Mouse (Mus musculus): ENCODE data around the gene Olfr845. TPM values are rescaled to one million over a fixed set of nuclear protein-coding genes. Genes with fewer than 3 reads are reported as not detected.

The Olfr845 gene
- not detected in 2 replicates for polyA plus RNA-seq (2014; fragmentation: Nextera tagmentation; extraction: Ambion mirVana)

DNA sequence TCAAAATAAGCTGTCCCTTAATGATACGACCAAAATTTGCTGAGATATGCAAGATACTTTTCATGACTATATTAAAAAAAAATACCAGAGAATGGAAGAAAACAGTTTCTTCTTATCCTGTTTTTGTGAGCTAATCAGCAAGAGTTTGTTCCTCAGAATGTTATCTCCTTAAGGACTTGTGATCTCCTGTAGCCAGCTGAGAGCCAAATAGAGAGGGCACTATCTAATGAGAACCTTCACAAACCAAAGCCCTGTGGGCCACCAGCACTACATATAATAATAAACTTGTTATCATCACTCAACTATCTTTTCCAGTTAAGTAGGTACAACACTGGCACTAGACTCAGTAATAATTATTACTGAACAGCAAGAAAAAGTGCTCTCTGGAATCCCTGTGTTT is at the start of gene Olfr845:
TSS of gene Olfr845 (plus strand) at position 301 of the 400 bp plus-strand sequence.
- Histone ChIP-seq H3K27ac (replicated peaks; ENCODE audit: low read depth, low read length) (no peak within 1 kb of the TSS), H3K9me3 (ENCODE audit: control insufficient read depth, low read length) (no peaks in the 10 kb centered on the region), H3K4me2 (ENCODE audit: low read depth, low read length) (no peak within 1 kb of the TSS), H3K27me3 (replicated peaks; ENCODE audit: control insufficient read depth, insufficient read depth, low read length) (no peaks in the 10 kb centered on the region), H3K4me1 (ENCODE audit: control insufficient read depth, insufficient read depth, low read length) (no peaks in the 10 kb centered on the region), H3K36me3 (ENCODE audit: control insufficient read depth, insufficient read depth, low read length) (no peaks in the 10 kb centered on the region), H3K9ac (ENCODE audit: low read depth, low read length) (no peak within 1 kb of the TSS), H3K4me3 (ENCODE audit: low read depth, low read length) (no peak within 1 kb of the TSS)
- DNase-seq (ENCODE audit: low spot score) (no peak), ATAC-seq (ENCODE audit: low read depth) (no peak)
- 79% methylated on average over 1 of the region's 1 CpGs for WGBS

DNA sequence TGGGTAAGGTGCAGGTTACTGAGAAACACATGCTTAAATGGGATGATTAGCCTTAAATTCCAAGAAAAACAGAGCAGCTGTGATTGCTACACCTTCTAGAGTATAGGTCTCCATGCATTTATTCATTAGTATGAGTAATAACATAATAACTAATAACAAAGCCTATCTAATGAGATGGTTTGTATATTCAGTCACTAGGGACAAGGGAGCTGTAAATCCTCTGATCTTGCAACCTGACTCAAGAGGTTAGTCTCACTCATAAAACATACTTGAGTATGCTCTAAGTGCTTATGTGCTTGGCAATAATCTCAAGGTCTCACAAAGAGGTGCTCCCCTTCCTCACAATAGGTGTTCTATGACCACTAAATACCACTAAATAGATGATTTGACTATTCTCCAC is 20.2 kb upstream of the Olfr845 start, which contains the start of gene Olfr844:
TSS of gene Olfr844 (plus strand) at position 301 of the 400 bp plus-strand sequence.
- no peak within 1 kb of the TSS for H3K4me3 ChIP-seq (ENCODE audit: low read depth, low read length)

DNA sequence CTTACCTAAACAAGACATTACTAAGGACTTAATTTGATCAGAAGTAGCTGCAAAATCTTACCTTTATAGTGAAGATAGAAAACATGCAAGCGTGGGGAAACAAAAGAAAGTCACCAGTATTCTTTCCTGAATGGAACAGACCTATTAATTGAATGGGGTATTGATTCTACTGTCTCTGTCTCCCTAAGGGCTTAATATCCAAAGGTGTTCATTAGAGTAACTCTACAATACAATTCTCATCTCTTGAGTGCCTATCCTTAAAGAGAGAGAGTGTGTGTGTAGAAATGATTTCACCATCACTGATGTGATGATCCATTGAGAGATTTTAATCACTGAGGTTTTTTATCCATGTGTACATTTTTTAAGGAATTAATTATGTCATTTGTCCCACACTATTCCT is 27.6 kb downstream of the Olfr845 start, which contains the start of gene Olfr846:
TSS of gene Olfr846 (minus strand) at position 101 of the 400 bp plus-strand sequence.
- Histone ChIP-seq H3K4me3 (ENCODE audit: low read depth, low read length) (no peak within 1 kb of the TSS), H3K4me1 (ENCODE audit: control insufficient read depth, insufficient read depth, low read length) (no peaks in the 10 kb centered on the region), H3K27me3 (replicated peaks; ENCODE audit: control insufficient read depth, insufficient read depth, low read length) (no peaks in the 10 kb centered on the region), H3K27ac (replicated peaks; ENCODE audit: low read depth, low read length) (no peak within 1 kb of the TSS), H3K36me3 (ENCODE audit: control insufficient read depth, insufficient read depth, low read length) (no peaks in the 10 kb centered on the region), H3K4me2 (ENCODE audit: low read depth, low read length) (no peak within 1 kb of the TSS), H3K9me3 (ENCODE audit: control insufficient read depth, low read length) (no peaks in the 10 kb centered on the region), H3K9ac (ENCODE audit: low read depth, low read length) (no peak within 1 kb of the TSS)
- WGBS, result 61% methylated on average over 1 of the region's 1 CpGs
- DNase-seq (ENCODE audit: low spot score), result no peak
- ATAC-seq (ENCODE audit: low read depth), result no peak

More for the DNA sequence above, 20.2 kb upstream of the Olfr845 start, which contains the start of gene Olfr844:
- H3K36me3 ChIP-seq (ENCODE audit: control insufficient read depth, insufficient read depth, low read length), result no peaks in the 10 kb centered on the region
- peaks cover 12% of the 10 kb centered on the region; the same call in 1 of the 2 replicates for H3K9me3 ChIP-seq (ENCODE audit: control insufficient read depth, low read length)
- H3K27me3 ChIP-seq (replicated peaks; ENCODE audit: control insufficient read depth, insufficient read depth, low read length), result no peaks in the 10 kb centered on the region
- no peak within 1 kb of the TSS for H3K9ac ChIP-seq (ENCODE audit: low read depth, low read length)
- H3K4me2 ChIP-seq (ENCODE audit: low read depth, low read length), result no peak within 1 kb of the TSS
- no peak for ATAC-seq (ENCODE audit: low read depth)
- DNase-seq (ENCODE audit: low spot score), result no peak
- H3K4me1 ChIP-seq (ENCODE audit: control insufficient read depth, insufficient read depth, low read length), result no peaks in the 10 kb centered on the region
- no peak within 1 kb of the TSS for H3K27ac ChIP-seq (replicated peaks; ENCODE audit: low read depth, low read length)

DNA sequence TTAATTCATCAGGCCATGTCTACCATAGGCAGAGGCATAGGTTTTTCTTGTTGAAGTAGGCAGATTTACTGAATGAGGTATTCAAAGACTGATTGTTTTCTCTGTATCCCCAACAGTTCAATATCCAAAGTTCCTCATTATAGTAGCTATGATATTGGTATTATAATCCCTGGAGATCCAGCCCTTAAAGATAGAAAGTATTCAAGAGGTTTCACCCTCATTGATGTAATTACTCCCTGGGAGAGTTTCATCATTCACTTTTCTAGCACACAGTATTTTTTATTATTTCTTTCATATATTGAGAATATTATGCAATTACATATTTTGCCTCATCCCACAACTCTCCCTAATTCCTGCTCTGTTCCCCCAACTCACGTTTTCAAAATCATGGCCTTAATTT is 42.3 kb downstream of the Olfr845 start, which contains the start of gene Olfr847:
TSS of gene Olfr847 (minus strand) at position 101 of the 400 bp plus-strand sequence.
- H3K27me3 ChIP-seq (replicated peaks; ENCODE audit: control insufficient read depth, insufficient read depth, low read length), result no peaks in the 10 kb centered on the region
- no peak for ATAC-seq (ENCODE audit: low read depth)
- no peak within 1 kb of the TSS for H3K4me3 ChIP-seq (ENCODE audit: low read depth, low read length)
- 0 out of 2 replicates have a peak, but pooled peaks cover 5% of the 10 kb centered on the region for H3K9me3 ChIP-seq (ENCODE audit: control insufficient read depth, low read length)
- WGBS, result 50% methylated on average over 1 of the region's 1 CpGs
- no peak within 1 kb of the TSS for H3K9ac ChIP-seq (ENCODE audit: low read depth, low read length)
- H3K27ac ChIP-seq (replicated peaks; ENCODE audit: low read depth, low read length), result no peak within 1 kb of the TSS
- no peak for DNase-seq (ENCODE audit: low spot score)
- H3K36me3 ChIP-seq (ENCODE audit: control insufficient read depth, insufficient read depth, low read length), result no peaks in the 10 kb centered on the region
- no peaks in the 10 kb centered on the region for H3K4me1 ChIP-seq (ENCODE audit: control insufficient read depth, insufficient read depth, low read length)
- no peak within 1 kb of the TSS for H3K4me2 ChIP-seq (ENCODE audit: low read depth, low read length)

Other genes with a start within 250 kb of the Olfr845 start
- gene Olfr836, start 216.1 kb upstream of the Olfr845 start, polyA plus RNA-seq (2014; fragmentation: Nextera tagmentation; extraction: Ambion mirVana), result not detected in 2 replicates
- not detected in 2 replicates for gene Olfr837, start 200.1 kb upstream of the Olfr845 start, polyA plus RNA-seq (2014; fragmentation: Nextera tagmentation; extraction: Ambion mirVana)
- gene Olfr839-ps1, start 159.1 kb upstream of the Olfr845 start, polyA plus RNA-seq (2014; fragmentation: Nextera tagmentation; extraction: Ambion mirVana), result not detected in 2 replicates
- gene Olfr843, start 84.5 kb upstream of the Olfr845 start, polyA plus RNA-seq (2014; fragmentation: Nextera tagmentation; extraction: Ambion mirVana), result 0.04 TPM in 1 of 2 replicates, not detected in the other
- gene Olfr844, start 20.1 kb upstream of the Olfr845 start, polyA plus RNA-seq (2014; fragmentation: Nextera tagmentation; extraction: Ambion mirVana), result not detected in 2 replicates
- not detected in 2 replicates for gene Olfr846, start 27.5 kb downstream of the Olfr845 start, polyA plus RNA-seq (2014; fragmentation: Nextera tagmentation; extraction: Ambion mirVana)
- gene Olfr847, start 42.2 kb downstream of the Olfr845 start, polyA plus RNA-seq (2014; fragmentation: Nextera tagmentation; extraction: Ambion mirVana), result not detected in 2 replicates
- 0.05 TPM in 1 of 2 replicates, not detected in the other for gene Olfr849, start 103.8 kb downstream of the Olfr845 start, polyA plus RNA-seq (2014; fragmentation: Nextera tagmentation; extraction: Ambion mirVana)
- gene Olfr850, start 141.8 kb downstream of the Olfr845 start, polyA plus RNA-seq (2014; fragmentation: Nextera tagmentation; extraction: Ambion mirVana), result not detected in 2 replicates
- not detected in 2 replicates for gene Olfr851, start 156.8 kb downstream of the Olfr845 start, polyA plus RNA-seq (2014; fragmentation: Nextera tagmentation; extraction: Ambion mirVana)
- gene Olfr853, start 204.6 kb downstream of the Olfr845 start, polyA plus RNA-seq (2014; fragmentation: Nextera tagmentation; extraction: Ambion mirVana), result not detected in 2 replicates
- not detected in 2 replicates for gene Olfr854, start 230.9 kb downstream of the Olfr845 start, polyA plus RNA-seq (2014; fragmentation: Nextera tagmentation; extraction: Ambion mirVana)
- gene Olfr855, start 246.2 kb downstream of the Olfr845 start, polyA plus RNA-seq (2014; fragmentation: Nextera tagmentation; extraction: Ambion mirVana), result not detected in 2 replicates

All from embryonic facial prominence, embryonic 14.5 days (tissue).